Mouse (Mus musculus): ENCODE data around the gene Gm2696.

The Gm2696 gene

DNA sequence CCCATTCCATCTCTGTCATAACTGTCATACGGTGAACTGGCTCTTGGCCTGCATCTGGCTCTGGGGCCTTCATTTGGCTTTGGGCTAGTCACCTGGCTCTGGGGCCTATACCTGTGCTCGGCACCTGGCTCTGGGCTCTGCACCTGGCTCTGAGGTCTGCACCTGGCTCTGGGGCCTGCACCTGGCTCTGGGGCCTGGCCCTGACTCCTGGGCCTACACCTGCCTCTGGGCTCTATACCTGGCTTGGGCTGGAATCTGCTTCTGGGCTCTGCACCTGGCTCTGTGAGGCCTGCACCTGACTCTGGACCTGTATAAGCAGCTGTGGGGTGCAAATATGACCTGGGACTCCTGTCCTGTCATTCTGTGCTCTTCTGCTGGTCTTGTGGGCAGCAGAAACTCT lies 33.1 kb downstream of the Gm2696 start:
- no peak for DNase-seq (ENCODE audit: low spot score)

DNA sequence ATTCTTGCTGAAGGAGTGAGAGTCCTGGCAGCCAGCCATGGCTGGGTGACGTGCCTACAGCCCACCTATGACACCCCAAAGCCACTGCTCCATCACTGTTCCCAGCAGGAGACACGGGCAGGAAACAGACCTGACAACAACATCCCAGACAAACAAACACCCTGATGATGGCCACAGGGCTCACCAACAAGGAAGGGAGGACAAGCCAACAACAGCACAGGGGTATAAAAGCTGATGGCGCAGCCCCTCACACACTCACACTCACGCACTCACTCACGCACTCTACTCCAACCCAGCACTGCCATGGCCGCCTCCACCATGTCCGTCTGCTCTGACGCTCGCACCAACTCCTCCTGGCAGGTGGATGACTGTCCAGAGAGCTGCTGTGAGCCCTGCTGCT lies 38.1 kb downstream of the Gm2696 start, which contains the start of gene Gm10318:
Gm10318 (plus strand) TSS at position 301 of the 400 bp plus-strand sequence.
- no peak for DNase-seq (ENCODE audit: low spot score)

DNA sequence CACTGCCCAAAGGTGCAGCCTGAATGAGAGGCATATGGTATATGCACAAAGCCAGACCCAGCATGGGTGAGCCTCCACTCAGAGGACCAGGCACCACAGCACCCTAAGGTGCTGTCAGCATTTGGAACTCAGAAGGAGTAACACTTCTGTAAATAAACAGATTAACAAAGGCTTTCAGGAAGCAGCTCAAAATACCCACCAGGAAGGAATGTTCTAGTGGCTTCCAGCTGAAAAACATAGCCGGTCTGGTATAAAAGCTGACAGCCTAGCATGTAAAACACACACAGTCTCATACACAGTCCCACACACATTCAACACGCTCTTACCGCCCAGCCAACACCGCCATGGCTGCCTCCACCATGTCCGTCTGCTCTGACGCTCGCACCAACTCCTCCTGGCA lies 47.2 kb downstream of the Gm2696 start, which contains the start of gene Gm3285:
Gm3285 (plus strand) TSS at position 301 of the 400 bp plus-strand sequence.
- DNase-seq (ENCODE audit: low spot score): no peak

DNA sequence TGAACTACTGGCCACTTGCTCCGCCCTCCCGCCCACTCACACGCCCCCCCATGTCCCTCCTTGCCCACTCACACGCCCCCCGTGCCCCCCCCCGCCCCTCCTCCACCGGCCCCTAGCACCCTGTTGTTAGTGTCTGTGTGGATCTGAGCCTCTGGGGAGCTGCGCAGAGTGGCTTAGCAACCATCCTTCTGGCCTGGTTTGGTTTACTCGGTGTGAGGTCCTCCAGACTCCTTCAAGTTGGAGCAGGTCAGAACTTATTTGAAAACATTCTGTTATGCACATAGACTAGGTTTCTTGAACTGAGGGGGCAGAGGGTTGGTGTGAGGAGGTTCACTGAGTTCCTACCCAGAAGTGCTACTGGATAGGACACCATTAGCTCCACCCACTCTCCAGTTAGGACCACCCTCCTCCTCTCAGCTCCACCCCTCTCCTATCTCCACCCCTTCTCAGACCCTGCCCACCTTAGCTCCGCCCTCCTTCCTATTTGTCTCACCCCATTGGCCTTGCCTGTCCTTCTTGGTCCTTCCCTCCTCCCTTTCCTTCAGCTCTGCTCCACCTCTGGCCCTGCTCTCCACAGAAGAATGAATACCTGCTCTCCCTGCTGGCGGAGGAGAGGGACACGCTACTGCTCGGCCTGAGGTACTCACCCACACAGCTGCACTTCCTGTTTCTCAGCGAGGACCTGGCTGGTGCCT lies 49.7 kb downstream of the Gm2696 start:
- DNase-seq (ENCODE audit: low spot score): no peak

DNA sequence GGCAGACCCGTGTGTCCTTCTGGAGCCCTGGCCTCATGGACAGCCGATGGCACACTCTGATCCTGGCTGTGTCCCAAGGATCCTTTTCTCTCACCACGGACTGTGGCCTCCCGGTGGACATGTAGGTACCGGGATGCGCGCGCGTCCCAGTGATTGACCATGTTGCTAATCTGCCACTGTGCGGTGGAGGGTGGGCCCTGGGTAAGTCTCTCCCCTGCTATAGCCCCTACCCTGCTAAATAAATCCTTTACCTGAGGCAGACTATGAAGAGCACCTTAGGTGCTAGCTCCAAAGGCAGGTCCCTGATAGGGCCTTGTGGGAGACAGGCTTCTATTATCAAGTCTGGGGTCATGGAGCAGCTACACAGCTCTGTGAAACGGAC lies 50.3 kb downstream of the Gm2696 start:
- no peak for DNase-seq (ENCODE audit: low spot score)

DNA sequence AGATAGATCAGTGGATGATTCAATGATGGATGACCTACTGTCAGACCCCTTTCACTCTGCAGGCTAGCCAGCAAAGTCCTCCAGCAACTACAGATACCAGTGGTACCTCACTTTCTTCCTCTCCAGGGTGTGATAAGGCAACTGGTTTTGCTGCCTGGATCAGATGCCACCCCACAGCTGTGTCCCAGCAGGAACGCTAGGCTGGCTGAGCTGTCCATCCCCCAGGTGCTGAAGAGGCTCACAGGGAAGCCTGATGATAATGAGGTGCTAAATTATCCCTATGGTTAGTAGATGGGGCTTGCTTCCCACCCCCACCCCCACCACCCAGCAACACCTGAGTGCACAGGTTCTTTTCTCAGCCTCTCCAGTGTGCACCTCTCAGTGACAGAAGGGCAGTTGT lies 53.1 kb downstream of the Gm2696 start:
- DNase-seq (ENCODE audit: low spot score): no peak

DNA sequence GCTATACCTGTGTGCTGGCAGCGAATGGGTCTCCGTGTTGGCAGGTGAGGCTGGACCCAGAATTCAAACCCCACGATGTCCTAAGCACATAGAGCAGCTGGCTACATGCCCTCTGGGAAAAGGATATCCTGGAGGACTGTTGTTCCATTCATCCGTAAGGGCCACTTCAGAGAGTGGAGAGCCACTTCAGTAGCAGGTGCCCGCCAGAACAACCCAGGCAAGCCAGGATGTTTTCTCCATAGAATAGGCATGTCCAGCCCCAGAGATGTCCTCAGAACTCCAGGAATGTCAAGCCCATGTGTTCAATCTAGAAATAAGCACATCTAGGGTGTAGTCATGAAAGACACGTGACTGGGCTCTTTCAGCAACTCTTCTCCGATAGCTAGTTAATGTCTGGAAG lies 55.2 kb downstream of the Gm2696 start:
- DNase-seq (ENCODE audit: low spot score): no peak

DNA sequence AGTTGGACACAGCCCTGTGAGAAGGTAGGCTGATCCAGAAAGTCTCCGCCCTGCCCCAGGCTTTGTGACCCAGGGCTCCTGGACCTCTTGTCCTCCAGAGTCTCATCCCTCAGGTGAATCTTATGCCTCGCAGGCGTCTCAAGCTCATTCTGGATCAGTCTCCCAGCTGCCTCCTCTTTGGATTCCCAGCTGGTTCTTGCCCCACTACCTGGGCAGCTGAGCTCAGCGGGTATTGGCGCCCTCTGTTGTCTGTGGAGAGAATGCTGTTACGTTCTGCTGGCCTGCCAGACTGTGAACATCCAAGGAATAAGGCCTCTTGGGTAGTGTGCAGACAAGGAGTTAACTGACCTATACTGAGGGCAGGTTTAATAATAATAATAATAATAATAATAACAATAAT lies 64.5 kb downstream of the Gm2696 start:
- no peak for DNase-seq (ENCODE audit: low spot score)

DNA sequence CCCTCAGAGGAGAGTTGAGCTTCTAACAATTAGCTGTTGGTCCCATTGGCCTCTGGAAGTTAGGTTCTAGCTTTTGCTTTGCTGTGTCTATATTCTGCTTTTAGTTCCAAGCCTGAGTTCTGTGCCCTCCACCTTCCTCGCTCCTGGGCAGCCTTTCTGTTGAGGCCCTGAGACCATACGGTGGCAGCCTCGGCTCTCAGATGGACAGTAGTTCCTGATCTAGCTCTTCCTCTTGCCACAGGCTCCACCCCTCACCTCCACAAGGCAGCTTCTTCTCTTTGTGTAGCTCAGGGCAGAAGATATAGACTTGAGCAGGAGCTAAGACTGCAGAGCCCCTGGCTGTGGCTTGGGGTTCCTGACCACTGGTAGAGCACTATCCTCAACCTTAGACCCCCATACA lies 65.8 kb downstream of the Gm2696 start:
- DNase-seq (ENCODE audit: low spot score): no peak

DNA sequence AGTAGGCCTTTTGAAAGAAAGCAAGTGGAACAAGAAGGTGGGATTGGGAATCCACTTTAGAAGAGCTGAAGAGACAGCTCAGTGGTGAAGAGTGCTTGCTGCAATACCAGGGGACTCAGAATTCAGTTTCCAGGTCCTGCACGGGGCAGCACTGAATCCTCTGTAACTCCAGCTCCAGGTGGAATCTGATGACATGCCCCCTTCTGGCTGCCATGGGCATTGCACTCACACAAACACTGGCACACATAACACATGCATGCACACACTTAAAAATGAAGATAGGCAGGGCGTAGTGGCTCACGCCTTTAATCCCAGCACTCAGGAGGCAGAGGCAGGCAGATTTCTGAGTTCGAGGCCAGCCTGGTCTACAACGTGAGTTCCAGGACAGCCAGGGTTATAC lies 68.1 kb downstream of the Gm2696 start:
- DNase-seq (ENCODE audit: low spot score): no peak
